Mouse (Mus musculus): ENCODE results near the gene 2010111I01Rik.
A peak's percentile ranks its signal among the peaks of the same experiment; 100 is the strongest.
"Not testable (repeated sequence)": the region's sequence is repeated elsewhere in the genome, so short reads cannot be mapped to it uniquely, and the experiment has no call there.

2010111I01Rik gene

DNA sequence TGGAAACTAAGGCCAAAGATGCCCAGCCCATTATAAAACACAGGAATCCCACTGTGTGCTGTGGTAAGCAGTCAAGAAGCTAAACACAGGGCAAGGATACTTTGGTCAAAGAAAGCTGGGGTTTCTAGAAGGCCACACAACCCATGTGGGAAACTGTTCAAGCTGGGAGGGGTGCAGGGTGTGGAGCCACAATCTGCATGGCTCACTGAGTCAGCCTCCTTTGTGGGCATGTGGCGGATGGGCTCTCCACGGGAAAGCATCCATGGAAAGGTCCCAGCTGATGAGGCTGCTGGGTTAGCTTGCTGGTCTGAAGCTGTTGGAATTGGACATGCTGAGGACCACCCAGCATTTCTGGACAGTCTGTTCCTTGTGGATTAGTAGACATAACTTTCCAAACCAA, 378.1 kb downstream of the 2010111I01Rik start:
- no peak for DNase-seq (ENCODE audit: low spot score)

DNA sequence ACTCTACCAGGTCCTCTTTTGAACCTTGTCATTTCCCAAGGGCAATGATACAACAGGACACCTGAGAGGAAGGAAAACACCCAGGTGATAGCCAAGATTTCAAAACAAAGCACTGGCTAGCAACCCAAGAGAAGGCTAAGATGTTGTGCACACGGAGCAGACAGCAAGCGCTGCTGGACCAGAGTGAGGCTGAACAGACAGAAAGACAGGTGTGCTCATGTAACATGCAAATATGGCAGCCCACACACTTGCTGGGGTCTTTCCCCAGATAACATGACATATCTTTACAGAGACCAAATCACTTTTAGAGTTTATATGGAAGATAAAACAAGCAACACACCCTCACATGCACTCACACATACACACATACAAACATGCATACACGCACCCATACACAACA, 379.8 kb downstream of the 2010111I01Rik start:
- no peak for DNase-seq (ENCODE audit: low spot score)

DNA sequence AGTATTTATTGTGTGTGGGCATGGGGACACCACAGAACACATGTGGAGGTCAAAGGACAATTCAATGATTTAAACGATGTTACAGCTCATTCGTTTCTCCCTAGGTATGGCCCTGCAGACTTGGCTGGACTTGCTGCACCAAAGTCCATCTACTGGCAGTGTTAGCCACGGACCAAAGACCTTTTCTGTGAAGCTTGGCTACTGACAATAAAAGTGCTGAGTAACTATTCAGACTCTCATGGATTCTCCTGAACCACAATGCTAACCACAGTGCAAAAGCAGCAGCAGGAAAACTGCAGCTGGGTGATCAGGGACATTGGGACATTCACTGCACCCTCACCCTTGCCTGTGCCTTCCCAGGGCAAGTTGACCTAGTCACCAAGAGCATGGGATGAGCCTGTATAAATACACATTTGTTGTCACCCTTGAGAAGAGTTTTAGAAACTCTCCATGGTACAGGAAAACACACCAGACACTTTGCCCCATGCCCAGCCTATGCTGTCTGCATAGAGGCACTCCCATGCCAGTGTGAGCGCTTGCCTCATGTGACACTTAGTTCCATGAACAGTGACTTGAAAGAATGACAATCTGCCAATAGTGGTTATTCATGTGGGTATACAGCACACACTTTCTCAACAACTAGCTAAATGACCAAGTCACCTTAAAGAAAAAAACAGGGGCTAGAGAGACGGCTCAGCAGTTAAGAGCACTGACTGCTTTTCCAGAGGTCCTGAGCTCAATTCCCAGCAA, 381.0 kb downstream of the 2010111I01Rik start:
- DNase-seq (ENCODE audit: low spot score) = no peak

DNA sequence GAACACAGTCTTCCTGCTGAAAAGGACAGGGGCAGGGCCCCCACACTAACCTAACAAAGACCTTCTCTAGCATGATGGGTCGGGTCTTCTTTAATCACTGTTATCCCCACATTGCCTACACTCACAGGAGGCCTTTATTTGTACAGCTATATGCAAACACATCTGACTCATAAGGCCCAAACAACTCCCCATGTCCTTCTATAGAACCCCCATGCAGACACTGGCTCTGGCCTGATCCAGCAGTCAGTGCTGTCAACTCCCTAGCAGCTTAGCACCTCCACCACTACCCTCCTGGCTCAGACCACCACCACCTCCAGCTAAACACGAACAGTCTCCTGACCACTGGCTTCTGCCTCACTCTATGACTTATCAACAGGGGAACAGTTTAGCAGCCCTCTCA, 382.9 kb downstream of the 2010111I01Rik start:
- no peak for DNase-seq (ENCODE audit: low spot score)

DNA sequence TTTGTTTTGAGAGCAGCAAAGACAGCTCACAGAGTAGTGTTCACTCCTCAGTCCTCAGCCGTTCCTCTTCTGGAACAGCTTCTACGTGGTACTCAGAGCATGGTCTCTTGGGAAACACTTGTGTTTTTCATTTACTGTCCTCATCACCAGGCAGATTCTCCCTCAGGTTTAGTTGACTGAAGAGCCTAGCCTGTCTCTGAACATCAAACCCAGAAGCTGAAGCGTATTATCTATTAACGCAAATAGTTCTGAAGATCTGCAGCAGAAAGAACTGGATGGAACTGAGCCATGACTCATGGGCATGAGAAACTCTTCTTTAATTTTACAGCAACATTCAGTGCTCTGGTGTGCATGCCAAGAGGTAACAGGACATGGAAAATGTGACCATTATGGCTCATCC, 385.4 kb downstream of the 2010111I01Rik start:
- DNase-seq (ENCODE audit: low spot score) = no peak

DNA sequence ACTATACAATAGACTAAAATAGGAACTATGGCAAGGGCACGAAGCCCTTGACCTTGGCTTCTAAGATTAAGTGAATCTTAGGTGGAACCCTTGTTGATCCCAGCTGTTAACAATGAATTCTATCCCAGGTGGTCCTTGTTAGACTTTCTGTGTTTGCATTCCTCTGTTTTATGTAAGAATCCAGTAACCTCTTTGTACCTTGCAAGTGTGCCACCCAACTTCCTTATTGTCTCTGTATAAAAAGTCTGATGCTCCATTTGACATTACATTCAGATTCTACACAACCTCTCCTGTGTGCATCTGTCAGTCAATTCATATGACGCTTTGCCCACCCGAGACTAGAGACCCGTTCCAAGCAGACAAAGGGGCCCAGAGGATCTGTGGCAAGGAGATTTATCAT, 388.6 kb downstream of the 2010111I01Rik start:
- DNase-seq (ENCODE audit: low spot score) = not testable (repeated sequence)

DNA sequence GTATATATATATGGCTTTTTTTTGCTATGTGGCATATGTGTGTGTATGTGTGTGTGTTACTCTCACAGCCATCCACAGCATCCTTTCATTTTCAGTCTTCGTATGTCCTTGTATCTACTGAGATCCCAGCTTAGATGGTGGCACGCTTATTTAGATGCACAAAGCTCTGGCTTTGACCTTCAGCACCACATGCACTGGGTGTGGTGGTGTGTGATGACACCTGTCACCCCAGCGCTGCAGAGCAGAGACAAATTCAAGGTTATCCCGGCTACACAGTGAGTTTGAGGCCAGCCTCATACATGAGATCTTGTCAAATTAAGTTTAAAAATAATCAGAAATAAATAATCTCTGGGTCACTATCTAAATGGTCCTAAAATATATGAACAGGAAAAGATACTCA, 391.4 kb downstream of the 2010111I01Rik start:
- no peak for DNase-seq (ENCODE audit: low spot score)

DNA sequence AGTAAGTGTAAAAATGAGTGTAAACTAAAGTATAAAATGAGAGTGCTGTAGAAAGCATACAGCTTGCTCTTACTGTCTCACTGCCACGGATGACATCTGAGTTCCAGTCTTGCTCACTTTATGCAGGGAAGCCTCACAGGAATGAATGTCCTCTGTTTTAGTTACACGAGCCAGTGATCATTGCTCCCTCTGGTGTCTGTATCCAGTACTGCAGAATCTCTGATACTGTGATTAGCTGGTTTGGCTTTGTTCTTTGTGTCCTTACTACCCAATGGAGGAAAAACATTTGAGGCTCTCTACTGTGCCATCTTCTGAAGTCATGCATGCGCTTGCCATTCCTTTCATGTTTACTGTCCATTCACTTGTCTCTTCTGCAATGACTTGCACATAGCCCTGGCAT, 391.9 kb downstream of the 2010111I01Rik start:
- DNase-seq (ENCODE audit: low spot score) = peak; percentile 92

DNA sequence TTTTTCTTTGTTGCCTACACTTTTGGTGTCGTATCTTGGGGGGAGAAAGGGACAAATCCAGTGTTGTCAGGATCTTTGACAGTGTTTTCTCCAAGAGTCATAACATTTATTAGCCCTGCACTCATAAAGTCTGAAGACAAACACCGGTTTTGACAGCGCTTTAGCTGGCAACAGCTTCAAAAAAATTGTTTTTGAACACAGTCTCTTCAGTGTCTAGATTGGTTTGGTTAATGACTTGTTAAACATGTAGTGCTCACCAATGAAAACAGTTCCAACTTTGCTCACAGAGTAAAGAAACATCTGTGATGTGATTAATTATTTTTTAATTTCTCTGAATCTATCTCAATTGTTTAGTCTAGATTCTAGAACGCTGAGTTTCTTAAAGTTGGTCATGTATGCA, 394.7 kb downstream of the 2010111I01Rik start:
- DNase-seq (ENCODE audit: low spot score) = no peak

DNA sequence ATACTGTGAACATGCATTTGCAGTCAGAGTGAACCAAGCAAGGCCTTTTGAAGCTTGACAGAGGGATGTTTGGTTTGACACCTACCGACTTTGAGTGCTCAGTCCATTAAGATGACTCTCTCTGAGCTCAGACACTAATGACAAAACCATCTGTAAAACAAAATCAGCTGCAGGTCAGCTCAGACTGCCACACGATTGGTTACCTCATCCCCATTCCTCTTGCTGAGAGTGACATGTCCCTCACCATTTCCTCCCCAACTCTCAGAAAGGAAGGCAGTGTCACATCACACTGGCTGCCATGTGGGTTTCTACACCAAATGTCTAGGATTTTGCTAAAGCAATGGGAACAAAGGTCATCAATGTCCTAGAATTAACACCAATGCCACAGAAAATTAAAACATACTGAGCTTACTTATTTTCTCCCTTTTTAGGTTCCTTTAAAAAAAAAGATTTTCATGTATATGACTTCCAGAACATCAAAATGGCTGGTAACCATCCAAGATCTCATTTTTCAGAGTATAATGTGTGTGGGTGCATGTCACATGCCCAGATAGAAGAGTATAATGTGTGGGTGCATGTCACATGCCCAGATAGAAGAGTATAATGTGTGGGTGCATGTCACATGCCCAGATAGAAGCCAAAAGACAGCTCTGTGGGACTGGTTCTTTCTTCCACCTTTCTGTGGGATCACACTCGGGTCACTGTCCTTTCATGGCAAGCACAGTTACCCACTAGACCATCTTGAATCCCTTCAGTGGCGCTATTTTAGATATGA, 395.6 kb downstream of the 2010111I01Rik start:
- DNase-seq (ENCODE audit: low spot score) = no peak

DNA sequence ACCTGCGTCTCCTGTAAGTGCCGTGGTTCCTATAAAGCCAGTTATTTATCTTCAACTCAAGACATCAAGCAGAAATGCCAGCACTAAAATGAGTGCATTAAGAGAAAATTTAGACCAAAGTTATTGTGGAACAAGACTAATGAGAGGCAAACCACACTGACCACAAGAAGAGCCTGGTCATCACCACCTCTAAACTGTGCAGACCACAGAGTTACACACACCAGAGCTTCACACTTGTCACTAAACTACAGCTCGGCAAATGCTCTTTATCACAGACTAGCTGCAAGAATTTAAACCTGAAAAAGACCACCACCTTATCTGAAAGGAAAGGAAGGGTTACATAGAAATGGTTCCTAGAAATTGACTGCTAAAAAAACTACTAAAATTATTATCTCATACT, 397.1 kb downstream of the 2010111I01Rik start:
- no peak for DNase-seq (ENCODE audit: low spot score)

DNA sequence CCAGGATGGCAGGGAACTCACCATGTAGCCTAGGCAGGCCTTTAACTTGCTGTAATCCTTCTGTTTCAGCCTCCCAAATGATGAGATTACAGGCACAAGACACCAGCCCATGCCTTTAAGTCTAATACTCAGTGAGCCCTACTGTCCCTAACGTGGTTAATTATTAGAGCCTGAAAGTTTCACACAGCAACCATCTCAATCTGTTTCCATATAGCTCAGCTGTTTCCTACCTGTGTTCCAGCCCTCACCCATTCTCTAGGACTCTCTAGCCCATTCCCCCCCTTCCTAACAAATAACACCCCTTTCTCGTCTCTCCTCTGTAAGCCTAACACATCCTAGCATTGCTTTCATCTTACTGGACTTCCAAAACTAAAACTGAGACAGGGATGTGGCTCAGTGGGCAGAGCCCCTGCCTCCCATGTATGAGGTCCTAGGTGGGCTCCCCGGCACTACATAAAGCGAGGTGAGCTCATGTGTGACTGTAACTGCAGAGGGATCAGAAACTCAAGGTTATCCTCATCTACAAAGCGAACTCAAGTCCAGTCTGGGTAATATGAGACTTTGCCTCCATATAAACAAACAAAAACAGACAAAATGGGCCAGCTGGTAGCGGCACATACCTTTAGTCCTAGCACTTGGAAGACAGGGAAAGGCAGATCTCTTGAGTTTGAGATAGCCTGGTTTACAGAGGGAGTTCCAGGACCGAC, 408.9 kb downstream of the 2010111I01Rik start:
- no peak for DNase-seq (ENCODE audit: low spot score)
